Mouse (Mus musculus): ENCODE results near the gene Zfp618.

Zfp618 gene

DNA sequence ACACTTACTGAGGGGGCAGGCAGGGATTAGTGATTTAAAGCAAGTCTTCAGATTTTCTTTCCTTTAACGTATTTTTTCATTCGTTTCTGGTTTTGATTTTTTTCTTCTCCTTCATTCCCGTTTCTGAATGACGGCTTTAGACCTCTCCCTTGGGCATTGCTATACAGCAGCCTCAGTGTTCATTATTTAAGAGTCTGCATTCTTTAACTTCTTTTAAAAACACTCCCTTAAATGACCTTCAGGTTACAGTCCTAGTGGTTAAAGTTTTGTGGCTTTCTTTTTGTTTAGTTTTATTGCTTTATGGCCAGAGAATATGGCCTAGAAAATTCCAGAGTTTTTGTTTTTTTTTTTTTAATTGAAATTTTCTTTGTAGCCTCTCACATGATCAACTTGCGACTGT, 64.8 kb downstream of the Zfp618 start:
- no peak for DNase-seq (ENCODE audit: low read depth in 1 of 2, low spot score in 2 of 2)

DNA sequence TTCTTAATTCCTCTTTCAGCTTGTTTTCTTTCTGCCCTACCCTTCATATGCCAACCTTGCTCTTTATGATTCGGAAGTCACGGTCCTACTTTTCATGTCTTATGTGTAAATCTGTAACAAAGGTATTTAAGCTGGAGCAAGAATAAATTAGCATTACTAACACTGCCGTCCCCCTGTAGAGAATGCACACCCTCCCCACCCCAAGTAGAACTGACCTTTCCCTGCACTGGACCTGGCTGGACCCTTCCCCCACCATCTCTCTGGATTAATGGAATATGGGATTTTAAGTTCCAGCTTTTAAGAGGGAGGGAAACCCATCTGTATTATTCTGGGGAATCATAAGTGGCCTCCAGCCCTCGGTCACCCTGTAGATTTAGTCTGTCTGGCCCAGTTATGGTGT, 65.9 kb downstream of the Zfp618 start:
- no peak for DNase-seq (ENCODE audit: low read depth in 1 of 2, low spot score in 2 of 2)

DNA sequence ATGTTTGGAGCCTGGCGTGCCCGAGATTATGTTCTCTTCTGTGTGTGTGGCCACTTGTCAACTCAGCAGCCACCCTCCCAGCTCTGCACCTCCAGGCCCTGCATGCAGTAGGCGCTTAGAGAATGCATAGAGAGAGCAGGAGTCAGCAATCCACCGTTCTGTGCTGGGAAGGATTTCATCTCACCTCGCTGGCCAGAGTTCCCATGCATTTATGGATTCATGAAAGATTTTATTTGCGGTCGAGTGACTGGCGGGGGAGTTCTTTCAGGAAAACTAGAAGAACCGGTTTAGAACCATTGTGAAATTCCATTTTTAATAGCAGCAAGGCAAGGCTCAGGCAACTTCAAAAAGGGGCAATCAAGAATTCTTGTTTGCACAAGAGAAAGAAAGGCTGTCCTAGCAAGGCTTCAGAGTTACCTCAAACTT, 67.2 kb downstream of the Zfp618 start:
- DNase-seq (ENCODE audit: low read depth in 1 of 2, low spot score in 2 of 2), result no peak

DNA sequence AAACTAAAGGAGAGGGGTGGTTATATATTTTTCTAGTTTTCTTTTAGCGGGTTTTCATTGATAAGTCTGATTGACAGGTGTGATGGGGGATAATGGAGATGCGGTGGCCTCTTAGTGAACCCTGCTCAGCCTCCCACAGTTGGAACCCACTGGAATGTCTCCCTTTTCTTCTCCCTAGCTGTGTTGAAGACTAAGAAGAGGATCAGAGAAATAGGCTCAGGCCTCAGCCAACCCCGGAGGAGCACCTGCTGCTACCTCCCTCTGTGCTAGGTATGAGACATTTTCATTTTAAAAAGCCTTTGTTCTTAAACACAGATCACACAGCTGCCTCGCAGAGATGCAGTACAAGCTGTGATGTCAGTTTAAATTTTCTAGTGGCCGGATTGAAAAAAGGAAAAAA, 68.4 kb downstream of the Zfp618 start:
- DNase-seq (ENCODE audit: low read depth in 1 of 2, low spot score in 2 of 2), result no peak

DNA sequence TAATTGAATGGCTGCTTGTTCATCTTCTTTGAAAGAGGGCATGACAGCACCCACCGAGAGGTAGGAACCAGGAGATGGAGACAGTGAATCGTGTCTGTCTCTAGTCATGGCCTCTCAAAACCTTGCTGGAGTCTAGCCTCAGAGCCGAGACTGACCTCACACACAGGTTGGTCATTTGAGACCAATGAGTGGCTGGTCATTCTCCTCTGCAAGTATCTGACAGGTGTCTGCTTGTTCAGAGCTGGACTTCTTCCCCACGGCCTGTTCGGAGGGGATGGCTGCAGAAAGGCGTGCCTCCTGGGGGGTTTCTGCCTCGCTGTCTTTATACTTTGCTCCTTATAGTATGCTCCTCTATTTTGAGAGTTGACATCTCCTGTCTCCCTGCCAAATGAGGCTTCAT, 70.6 kb downstream of the Zfp618 start:
- no peak for DNase-seq (ENCODE audit: low read depth in 1 of 2, low spot score in 2 of 2)

DNA sequence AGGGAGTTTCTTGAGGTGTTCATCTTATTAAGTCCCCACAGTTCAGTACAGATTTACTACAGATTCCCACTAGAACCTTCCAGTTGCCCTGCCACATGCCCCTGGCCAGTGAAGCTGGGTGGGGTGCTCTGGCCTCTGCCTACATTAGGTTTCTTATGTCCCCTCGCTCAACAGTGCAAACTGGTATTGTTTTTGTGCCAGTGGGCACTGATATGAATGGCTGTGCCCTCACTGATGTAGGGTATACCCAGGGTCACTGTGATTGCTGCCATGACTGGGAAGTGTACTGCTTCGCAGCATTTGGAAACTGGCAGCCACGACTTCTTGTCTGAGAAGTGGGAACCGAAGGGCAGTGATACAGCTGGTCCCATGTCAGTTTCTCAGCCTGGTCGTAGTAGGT, 71.4 kb downstream of the Zfp618 start:
- no peak for DNase-seq (ENCODE audit: low read depth in 1 of 2, low spot score in 2 of 2)

DNA sequence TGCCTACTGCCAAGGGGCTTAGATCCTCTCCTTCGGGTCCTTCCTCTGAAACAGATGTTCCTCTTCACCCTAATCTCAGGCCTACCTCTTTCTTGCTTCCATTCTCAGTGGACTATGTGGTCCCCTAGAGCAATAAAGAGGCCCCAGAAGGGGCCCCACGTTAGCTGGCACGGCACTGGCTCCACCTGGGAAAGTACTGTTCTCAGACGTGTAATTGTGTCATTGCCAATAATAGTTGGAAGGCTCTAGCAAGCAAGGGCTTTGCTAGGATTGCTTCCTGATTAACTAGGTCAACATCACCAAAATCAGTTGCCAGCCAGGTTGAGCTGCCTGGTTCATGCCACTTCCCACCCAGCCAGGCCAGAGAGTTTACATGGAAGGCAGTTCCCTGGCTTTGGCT, 72.2 kb downstream of the Zfp618 start:
- DNase-seq (ENCODE audit: low read depth in 1 of 2, low spot score in 2 of 2), result no peak

DNA sequence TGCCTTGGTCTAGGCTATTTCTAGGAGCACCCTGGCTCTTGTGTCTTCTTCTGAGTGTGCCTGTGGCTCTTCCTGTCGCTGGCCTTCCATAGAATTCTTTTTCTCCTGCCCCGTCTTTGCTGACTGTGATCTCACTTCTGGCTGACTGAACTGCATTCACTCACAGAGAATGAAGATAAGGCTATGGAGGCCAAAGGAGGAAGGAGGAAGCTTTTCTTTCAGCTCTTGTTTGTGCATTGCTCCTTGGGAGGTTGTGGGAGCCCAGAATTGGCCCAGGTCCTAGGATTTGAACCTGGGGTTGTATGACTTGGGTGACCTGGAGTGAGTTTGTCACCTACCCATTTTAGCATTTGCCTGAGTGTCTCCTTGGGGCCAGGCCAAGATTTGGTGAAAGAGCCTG, 72.9 kb downstream of the Zfp618 start:
- no peak for DNase-seq (ENCODE audit: low read depth in 1 of 2, low spot score in 2 of 2)

DNA sequence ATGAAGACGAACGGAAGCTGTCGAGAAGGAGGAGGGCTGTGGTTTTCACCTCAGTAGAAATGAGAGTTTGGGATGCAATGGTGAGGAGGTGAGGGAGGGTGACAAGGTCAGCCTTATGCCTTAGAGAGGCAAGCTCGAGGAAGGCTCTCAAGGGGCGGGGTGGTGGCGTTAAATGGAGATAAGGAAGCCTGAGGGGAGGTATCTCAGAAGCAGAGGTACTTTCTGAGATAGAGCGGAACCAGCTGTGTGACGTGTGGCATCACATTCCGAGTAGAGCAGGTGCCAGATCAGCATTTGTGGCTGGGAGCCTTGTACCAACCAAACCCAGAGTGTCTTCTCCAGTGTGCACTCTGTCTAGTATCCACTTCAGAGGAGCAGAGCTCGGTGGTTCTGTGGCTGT, 73.6 kb downstream of the Zfp618 start:
- no peak for DNase-seq (ENCODE audit: low read depth in 1 of 2, low spot score in 2 of 2)

DNA sequence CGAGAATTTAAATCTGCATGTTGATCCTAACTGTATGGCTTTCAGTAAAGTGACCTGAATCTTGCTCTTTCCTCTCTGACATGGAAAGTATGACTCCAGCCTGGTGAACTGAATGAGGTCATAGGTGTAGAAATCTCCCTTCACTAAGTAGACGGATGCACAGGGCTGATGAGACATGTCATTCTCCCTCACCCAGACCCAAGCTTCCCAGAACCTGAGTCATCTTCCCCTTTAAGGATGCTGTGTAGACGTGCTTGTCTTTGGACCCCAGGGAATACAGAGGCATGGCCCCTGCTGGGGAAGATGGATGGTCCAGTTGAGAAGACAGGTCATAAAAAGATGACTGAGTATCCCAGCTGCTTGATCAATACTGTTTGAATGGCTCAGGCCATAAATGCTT, 83.2 kb downstream of the Zfp618 start:
- DNase-seq (ENCODE audit: low read depth in 1 of 2, low spot score in 2 of 2), result no peak

DNA sequence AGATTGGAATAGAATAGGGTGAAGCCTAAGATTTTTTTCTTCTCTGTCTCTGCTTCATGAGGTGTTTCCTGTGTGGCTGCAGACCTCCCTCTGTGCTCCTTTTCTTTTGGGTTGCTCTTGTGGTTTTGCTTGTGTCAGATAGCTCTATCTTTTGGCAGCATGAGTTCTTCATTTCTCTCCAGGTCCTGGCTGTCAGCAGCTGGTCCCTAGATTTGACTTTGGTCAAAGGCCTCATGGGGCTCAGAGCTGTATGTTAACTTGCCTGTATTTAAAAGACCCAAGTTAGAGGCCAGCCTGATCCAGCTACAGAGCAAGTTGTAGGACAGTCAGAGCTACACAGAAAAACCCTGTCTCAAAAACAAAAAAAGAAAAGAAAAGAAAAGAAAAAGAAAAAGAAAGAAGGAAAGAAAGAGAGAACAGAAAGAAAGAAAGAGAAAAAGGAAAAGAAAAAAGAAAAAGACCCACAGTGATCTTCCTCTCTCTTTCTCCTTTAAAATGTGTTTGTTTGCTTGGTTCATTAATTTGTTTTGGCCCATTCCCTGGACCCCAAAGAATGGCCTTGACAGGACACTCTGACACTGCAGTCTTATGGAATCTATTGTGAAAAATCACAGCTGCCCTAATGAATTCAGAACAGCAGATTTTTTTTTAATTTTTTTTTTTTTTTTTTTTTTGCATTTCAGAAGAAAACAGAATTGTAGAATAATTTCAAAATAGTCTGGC, 84.4 kb downstream of the Zfp618 start:
- no peak for DNase-seq (ENCODE audit: low read depth in 1 of 2, low spot score in 2 of 2)

DNA sequence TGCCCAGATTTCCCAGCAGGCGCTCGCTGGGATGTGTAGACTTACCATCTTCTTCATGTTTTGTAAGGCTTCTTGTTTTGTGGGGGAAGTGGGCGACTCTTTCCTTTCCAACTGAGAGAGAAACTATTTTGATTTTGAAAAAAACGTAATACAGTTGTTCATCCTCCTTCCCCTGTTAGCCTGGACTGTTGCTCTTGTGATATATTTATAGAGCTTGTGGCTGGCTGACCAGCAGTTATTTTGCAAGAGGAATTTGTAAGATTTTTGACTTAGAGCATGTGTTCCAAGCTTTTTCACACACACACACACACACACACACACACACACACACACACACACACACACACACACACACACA, 84.9 kb downstream of the Zfp618 start:
- no peak for DNase-seq (ENCODE audit: low read depth in 1 of 2, low spot score in 2 of 2)

DNA sequence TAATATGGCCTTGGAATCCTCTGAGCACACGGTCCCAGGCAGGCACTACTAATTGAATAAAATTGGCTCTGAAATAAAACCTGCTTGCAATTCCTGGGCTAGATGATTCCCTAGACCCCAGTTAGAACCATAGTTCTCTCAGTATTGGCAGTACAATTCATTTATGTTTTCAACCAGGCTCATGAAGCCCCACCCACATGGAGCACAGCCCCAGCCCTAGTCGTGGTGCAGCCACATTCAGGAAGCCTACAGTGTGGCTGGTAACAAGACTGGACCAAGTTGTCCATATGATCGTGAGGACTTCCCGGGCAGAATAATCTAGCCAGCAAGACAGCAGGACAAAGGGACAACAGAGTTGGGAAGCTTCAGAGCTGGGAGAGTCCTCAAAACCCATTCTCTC, 85.6 kb downstream of the Zfp618 start:
- DNase-seq (ENCODE audit: low read depth in 1 of 2, low spot score in 2 of 2), result no peak

DNA sequence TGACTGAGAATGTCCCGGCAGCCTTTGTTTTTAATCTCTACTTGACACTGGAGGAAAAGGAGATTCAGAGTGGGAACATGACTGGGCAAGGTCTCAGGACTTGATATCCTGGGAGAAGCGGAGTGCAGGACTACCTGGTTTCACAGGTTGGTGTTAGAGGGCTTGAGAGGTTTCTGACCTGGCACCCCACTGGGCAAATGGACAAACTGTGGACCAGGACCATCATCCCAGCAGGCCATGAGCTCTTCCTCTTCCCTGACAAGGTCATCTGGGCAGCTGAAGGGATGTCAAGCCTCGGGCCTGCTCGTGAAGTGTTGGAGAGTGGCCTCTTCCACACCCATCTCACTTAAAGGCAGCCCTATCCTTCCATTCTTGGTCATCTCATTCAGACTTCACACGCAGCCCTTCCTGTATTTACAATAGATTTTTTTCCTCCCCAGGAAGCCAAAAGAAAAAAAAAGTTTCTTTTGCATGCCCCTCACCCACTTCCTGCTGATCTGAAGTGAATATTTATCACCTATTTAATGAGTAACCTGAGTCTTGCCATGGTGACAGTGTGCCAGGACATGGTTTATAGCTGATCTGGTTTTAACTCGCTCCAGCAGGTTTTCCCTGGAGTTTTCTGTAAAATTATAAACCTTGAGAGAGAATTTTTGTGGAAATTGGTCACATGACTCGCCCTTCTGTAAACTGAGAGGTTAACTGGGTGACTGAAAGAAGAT, 86.7 kb downstream of the Zfp618 start:
- no peak for DNase-seq (ENCODE audit: low read depth in 1 of 2, low spot score in 2 of 2)

DNA sequence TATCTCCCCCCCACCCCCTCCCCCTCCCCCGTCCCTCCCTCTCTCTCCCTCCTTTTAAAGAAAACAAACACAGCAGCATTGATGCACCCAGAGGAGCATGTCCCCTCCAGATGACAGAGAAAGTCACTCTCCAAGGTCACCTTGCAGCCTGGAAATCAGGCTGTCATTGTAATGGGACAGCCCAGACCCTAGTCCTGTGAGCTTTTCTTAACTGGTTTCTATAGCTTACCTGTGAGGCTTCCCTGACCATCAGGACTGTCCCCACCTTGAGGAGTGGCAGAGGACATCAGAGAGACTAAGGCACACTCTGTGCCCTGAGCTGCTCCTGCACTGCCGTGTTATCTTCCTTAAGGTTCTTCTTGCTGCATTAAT, 87.3 kb downstream of the Zfp618 start:
- no peak for DNase-seq (ENCODE audit: low read depth in 1 of 2, low spot score in 2 of 2)

DNA sequence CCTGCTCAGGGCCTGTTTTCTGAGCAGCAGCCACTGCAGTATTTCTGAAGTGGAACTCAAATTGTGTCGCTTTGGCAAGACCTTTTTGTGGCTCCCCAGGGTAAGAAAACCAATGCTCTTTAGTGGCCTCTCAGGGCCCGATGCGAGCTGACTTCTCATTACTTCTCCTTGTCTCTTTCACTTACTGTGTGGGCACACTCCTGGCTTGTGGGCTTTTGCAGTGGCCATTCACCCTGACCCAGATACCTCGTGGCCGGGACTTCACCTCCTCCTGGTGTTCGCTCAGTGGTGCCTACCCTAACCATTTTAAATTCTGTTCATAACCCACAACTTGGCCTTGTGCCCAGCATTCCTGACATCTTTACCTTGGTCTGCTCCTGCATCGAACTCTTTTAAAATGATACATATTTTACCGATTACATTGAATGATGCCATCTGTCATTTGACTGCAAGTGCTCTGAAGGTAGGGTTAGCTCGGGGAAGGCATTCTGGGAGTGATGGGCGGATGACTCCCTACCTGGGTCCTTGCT, 89.9 kb downstream of the Zfp618 start:
- DNase-seq (ENCODE audit: low read depth in 1 of 2, low spot score in 2 of 2), result no peak

DNA sequence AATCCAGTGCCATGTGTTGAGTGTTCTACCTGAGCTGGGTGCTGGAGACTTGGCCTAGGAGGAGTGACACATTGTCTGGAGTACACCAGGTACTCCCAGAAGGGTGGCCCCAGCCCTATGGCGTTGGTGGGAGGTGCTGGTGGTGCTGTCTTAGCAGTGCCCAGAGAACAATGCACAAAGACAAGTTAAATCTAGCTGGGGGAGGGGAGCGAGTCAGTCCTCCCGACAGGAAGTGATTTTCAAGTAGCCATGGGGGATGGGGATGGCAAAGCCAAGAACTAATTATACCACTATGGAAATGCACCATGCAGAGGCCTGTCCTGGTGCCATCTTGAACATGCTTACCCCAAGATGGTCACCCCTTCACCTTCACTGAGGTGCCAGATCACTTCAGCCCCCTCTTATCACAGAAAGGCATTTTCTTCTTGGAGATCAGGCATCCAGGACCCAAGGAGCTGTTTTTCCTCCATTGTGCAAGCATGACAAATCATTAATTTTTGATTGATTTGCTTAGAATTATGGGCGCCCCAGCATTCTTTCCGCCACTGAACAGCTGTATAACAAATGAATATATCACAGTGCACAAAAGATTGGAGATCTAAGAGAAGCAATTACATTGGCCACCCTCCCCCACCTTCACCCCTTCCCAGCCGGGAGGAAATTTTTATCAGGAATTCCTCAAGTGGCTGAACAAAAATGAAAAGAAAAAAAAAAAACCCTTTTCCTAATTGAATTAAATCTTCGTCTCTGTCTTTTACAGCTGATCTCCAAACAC, 91.5 kb downstream of the Zfp618 start:
- no peak for DNase-seq (ENCODE audit: low read depth in 1 of 2, low spot score in 2 of 2)

DNA sequence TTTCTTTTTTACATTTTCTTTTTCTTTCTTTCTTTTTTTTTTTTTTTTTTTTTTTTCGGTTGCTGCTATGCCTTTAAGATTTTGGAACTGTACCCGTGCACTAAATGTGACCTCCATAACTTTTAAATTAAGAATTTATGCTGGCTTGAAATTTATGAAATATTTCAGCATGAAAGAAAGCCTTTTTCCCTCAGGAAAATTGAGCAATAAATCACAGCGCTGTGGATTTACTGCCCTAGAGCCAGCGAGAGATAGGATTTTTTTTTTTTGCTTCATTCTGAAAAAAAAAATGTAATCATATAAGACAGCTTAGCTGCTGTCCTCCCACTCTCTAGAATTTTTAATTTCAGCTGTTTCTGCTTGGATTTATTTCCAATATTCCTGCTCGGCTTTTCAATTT, 92.2 kb downstream of the Zfp618 start:
- no peak for DNase-seq (ENCODE audit: low read depth in 1 of 2, low spot score in 2 of 2)

DNA sequence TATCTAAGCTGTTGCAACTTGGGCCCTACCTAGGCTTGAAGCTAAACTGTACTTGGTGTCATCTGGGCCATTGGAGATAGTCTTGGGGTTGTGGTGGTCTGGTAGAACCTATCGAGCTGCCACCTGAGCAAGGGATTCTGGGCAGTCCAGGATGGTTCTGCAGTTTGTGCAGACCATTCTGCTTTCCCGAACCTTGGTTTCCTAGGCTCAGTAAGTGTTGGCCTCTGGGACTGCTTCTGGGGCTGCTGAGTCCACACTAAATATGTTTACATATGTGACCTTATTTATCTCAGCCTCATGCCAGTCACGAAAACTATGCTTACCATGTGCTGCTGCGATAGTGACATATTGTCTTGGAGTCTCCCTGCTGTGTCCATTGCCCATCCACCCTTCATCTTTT, 93.3 kb downstream of the Zfp618 start:
- DNase-seq (ENCODE audit: low read depth in 1 of 2, low spot score in 2 of 2), result no peak

DNA sequence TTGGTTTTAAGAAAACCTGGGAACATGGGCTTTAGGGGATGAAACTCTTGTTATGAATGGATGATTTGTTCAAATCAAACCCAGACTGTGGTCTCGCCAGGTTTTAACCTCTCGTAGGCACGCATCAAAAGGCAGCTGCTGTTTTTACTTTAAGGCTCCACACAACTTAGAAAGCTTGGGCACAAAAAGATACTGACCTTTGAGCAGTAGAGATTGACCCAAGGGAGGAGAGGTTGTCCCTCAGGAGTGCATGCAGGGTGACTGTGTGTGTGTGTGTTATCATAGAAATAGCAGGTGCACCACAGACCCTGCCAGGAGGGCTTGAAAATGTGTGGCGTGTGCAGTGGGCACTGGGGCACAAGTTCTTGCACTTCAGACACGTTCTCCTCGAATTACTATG, 95.0 kb downstream of the Zfp618 start:
- DNase-seq (ENCODE audit: low read depth in 1 of 2, low spot score in 2 of 2), result no peak

DNA sequence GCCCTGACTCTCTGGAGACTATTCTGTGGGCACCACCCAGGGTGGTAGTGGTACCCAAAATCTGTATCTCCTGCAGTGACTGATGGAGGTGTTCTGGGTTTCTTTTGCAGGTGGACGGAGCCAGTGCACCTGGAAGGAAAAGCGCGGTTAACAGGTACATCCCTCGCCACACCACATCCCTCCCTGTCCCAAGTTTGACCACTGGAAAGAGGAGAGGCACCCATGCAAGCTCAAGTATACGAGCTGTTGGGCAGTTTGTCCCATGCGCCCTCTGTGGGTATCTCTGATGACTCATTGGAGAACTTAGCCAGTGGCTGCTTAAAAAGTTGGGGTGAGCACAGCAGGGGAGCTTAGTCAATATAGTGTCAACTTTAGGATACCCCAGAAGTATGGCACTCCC, 96.0 kb downstream of the Zfp618 start:
- no peak for DNase-seq (ENCODE audit: low read depth in 1 of 2, low spot score in 2 of 2)

DNA sequence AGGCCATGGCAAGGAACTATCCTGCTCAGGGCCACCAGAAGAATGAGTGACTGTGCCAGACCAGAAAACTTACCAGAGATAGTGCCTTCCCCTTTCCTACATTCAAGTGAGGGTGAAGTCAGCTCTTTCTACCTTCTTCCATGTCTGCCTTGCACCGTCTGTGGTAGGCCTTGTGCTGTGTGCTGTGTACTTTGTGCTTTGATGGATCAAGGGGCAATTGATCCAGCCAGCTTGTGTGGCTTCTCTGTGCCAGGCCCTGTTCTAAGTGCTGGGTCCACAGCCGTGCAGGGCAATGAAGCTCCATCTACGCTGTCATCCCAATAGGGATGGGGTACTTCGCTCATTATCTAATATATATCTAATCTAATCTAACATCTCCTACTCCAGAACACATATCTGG, 98.0 kb downstream of the Zfp618 start:
- DNase-seq (ENCODE audit: low read depth in 1 of 2, low spot score in 2 of 2), result no peak

All from monocyte, adult 2 months (primary cell).